Mouse (Mus musculus) monocyte, adult 2 months (primary cell): ENCODE data around the gene Ehmt2.
"Not testable (repeated sequence)": the region's sequence is repeated elsewhere in the genome, so short reads cannot be mapped to it uniquely, and the experiment has no call there.

ENCODE experiments used
- DNase-seq, 2 experiments: peaks; one replicate each; pipeline ENCODE4 v3.0.0; 2022; ENCODE audit warnings: low spot score in 2 of 2, low read depth in 1 of 2

Ehmt2 gene

DNA sequence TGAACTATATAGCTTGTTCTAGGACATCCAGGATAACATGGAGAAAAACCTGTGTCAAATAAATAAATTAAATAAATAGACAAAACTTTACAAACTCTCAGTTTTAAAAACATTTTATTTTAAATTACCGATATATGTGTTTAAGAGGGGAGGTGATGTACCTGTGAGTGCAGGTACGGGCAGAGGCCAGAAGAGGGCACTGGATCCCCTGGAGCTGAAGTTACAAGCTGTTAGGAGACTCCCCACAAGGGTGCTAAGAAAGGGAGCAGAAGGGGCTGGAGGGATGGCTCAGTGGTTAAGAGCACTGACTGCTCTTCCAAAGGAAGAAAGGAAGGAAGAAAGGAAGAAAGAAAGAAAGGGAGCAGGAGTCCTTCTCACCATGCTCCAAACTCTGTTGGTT lies 6.9 kb upstream of the Ehmt2 start:
- DNase-seq: no peak

GRCm38 (mm10) chr17:34893072-34893824 lies 5.0 kb upstream of the Ehmt2 start:
- DNase-seq: no peak

DNA sequence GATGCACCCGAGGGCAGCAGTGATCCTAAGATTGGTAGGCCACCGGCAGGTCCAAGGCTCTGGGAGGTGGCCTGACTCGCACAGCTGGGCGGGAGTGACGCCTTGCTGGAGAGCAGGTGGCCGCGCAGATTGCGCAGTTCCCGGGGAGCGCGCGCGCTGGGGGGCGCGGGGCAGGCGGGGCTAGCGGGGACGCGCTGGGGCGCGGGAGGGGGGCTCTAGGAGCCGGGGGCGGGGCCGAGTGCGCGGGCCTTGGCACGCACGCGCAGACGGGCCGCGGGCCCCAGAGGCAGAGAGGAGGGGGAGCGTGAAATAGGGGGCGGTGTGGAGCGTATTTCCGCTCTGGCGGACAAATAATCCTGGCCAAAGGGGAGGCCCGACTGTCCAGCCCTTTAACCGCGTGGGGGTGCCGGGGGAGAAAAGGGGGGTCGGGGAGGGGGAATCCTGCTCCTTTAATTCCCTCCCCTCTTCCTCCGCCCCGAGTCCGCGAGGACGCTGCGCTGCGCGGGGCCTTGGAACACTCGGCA lies 4.1 kb upstream of the Ehmt2 start:
- peak; percentile 18 to 72 for DNase-seq

DNA sequence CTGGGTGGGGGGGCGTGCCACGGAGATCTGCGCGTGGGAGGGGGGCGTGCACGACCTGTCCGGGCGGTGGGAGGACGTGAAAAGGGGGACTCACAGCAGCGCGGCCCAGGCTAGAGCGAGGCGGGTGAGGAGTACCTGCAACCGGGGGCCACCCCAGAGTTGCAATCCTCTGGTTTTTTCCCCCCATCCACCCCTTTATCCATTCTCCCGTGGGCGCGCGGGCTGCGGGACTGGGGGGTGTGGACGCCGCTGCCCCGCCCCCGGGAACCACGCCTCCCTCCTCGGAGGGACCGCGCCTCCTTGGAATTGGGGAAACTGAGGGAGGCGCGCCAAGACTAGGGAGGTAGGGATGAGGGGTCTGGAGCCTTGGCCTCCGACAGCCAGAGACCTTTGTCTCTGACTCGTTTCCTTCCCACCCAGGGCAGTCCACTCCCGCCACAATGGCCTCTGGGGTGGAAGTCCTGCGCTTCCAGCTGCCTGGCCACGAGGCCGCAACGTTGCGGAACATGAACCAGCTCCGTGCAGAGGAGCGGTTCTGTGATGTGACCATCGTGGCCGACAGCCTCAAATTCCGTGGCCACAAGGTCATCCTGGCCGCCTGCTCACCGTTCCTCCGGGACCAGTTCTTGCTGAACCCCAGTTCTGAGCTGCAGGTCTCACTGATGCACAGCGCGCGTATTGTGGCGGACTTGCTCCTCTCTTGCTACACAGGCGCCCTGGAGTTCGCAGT lies 3.3 kb upstream of the Ehmt2 start:
- no peak for DNase-seq

DNA sequence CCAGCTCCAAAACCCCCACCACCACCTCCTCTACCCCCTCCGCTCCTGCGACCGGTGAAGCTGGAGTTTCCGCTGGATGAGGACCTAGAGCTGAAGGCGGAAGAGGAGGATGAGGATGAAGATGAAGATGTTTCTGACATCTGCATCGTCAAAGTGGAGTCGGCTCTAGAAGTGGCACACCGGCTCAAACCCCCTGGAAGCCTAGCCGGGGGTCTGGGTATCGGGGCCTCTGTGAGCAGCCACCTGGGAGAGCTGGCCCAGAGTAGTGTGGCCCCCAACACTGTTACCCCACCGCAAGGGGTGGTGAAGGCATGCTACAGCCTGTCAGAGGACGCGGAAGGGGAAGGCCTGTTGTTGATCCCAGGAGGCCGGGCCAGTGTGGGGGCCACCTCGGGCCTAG lies 2.5 kb upstream of the Ehmt2 start:
- no peak for DNase-seq

DNA sequence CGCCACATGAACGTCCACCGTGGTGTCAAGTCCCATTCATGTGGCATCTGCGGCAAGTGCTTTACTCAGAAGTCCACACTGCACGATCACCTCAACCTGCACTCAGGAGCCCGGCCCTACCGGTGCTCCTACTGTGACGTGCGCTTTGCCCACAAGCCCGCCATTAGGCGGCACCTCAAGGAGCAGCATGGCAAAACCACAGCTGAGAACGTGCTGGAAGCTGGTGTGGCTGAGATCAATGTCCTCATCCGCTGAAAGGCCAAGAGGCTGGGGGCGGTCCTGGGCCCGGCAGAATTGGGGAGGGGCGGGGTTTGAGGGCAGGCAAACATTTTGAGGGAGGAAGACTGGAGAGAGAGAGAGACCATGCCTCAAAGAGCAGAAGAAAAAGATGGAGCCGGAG lies 1.9 kb upstream of the Ehmt2 start:
- no peak for DNase-seq

DNA sequence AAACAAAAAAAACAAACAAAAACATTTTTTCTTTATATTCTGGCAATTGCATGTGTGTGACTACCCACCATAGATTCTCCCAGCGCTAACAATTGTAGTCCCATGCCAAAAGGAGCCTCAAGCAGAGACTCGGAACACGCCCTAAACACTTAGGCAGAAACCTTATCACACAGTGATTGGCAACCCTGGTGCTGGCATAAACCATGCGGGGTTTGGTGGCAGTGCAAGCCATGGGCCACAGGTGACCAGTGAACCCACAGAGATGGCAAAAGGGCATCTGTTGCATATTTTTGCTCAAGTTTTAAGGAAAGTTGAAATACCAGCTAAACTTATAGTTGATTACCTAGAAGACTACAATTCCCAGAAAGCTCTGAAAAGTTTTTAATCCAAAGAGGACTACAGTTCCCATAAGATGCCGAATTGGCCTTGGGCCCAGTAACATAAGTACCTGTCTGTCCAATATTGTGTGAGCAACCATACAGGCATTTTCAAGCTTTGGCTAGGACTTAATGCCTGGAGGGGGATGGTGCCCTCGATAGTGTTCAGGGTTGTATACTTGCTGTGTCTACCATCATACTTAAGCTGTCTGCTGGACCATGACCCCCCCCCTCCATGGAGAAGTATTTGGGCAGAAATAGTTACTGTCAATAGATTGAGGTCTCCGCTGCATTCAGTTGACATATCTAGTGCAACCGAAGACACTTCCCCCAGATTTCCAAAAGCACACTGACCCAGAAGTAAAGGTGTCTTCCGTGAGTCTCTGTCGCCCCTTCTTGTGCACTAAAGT lies 703 bp upstream of the Ehmt2 start:
- no peak for DNase-seq

- DNase-seq: no peak
These were observed 410 bp downstream of the Ehmt2 start for GRCm38 (mm10) chr17:34898706-34899052.

DNA sequence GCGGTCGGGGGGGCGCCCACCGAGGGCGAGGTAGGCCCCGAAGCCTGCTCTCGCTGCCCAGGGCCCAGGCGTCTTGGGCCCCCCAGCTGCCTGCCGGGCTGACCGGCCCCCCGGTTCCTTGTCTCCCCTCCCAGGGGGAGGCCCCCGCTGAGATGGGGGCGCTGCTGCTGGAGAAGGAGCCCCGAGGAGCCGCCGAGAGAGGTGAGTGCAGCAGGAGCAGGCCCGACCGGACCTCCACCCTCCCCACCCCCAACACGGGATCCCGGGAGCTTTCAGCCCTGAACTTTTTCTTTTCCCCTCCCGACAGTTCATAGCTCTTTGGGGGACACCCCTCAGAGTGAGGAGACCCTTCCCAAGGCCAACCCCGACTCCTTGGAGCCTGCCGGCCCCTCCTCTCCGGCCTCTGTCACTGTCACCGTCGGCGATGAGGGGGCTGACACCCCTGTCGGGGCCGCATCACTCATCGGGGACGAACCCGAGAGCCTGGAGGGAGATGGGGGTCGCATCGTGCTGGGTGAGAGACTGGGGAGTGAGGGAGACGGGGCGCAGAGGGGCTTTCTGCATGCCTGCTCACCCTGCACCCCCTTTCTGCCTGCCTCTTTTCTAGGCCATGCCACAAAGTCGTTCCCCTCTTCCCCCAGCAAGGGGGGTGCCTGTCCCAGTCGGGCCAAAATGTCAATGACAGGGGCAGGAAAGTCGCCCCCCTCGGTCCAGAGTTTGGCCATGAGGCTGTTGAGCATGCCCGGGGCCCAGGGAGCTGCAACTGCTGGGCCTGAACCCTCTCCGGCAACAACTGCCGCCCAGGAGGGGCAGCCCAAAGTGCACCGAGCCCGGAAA lies 1.0 kb downstream of the Ehmt2 start:
- peak in 1 of 2 experiments; percentile 32 for DNase-seq

DNA sequence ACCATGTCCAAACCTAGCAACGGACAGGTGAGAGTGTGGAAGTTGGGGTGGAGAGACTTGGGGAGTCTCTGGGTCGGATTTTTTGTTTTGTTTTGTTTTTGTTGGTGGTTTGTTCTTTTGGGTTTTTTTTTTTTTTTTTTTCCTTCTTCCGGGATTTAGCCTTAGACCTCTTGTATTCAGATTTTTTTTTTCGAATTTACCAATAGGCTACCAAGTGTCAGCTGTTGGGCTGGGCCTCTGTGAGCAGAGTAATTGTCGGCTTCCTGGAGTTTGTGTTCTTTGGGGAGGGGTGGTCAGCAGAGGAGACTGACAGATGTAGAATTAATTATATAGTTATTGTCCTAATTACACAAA lies 1.6 kb downstream of the Ehmt2 start:
- DNase-seq: no peak

DNA sequence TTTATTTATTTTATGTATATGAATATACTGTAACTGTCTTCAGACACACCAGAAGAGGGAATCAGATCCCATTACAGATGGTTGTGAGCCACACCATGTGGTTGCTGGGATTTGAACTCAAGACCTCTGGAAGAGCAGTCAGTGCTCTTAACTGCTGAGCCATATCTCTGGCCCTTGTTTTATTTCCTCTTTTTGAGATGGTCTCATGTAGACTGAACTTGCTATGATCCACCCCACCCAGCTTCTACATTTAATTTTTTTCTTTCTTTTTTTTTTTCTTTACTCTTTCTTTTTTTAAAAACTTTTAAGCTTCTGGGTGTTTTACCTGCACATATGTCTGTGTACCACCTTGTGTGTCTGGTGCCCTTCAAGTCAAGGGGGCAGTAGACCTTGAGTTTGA lies 2.6 kb downstream of the Ehmt2 start:
- DNase-seq: not testable (repeated sequence)

- DNase-seq: not testable (repeated sequence)
These were observed 3.7 kb downstream of the Ehmt2 start for GRCm38 (mm10) chr17:34901948-34902347.

GRCm38 (mm10) chr17:34902895-34903294 lies 4.6 kb downstream of the Ehmt2 start:
- no peak for DNase-seq

DNA sequence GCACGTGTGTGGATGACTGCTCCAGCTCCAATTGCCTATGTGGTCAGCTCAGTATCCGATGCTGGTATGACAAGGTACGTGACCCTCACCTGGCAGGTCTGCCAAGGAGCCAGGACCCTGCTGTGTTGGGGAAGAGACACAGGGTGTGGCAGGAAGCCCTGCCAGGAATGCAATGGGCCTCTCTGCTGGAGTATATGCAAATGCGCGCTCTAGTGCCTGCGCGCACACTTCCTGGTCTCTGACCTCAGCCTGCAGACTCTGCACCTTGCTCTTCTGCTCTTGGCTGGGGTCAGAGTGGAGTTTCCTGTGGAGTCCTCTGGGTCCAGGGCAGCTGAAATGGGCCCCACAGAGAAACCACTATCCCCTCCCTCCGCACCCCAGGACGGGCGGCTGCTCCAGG lies 12.7 kb downstream of the Ehmt2 start:
- DNase-seq: no peak

DNA sequence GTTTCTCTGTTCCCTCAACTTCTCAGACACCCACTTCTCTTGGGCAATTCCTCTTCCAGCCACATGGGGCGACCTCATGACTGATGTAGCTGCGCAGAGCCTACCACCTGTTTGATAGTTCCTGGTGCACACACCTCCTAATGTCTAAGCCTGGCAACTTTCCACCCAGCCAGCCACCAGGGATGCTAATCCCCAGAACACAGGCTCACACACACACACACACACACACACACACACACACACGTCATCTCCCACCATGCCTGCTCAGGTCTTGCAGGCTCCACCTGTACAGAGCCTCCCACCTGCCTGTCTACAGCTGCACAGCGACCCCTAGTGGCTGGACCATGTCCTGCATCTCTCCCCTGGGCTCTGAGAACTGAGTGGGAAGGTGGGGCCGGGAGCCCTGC lies 13.7 kb downstream of the Ehmt2 start:
- DNase-seq: peak in 1 of 2 experiments; percentile 66

DNA sequence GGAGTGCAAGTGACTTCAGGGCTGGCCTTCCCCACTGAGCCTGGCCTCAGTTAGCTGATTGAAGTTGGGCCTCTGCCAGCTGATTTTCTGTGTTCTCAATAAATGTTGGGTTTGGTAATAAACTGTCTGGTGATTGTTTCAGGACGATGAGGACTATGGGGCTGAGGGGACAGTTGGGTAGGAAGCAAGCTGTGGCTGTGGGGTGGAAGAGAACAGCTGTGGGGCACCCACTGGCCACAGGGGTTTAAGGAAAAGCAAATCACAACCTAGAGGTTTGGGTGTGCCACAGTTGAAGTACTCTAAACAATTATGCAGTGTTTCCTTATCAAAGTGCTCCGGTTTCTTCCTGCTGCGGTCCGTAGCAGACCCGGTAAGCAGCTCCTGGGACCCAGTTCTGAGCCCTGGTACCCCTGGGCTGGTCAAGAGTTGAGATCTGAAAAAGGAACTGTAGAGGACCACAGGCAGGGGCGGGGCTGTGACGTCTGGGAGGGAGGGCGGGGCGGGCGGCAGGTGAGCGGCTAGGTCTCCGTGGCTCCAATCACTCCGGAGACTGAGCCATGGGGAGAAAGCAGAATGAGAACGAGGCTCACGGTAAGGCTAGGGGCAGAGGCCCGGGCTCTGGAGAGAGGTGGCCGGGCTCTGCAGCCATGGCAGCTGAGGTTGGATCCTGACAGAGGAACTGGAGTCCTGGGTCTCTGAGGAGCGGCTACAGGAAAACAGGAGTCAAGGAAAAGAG lies 15.8 kb downstream of the Ehmt2 start, which contains the start of gene Slc44a4:
TSS of gene Slc44a4 (plus strand) at position 537 of the 736 bp plus-strand sequence.
- DNase-seq: no peak

DNA sequence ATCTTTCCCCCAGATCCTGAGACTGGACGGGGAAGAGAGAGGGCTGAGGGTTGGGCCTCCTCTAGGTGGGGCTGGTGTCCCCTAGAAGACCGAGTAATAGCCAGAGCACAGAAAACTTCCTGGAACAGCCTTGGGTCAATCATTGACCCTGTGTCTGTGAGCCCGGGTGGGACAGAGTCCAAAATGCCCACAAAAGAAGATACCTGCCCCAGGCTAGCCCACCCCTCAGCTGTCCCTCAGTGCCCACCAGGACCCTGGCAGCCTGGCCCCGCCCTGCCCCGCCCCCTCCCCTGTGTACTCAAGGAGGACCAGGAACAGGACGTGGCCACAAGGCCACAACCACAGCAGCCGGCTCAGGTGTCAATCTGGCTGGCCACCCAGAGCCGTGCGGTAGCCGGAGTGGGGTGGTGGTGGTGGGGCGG lies 17.2 kb downstream of the Ehmt2 start:
- DNase-seq: no peak

DNA sequence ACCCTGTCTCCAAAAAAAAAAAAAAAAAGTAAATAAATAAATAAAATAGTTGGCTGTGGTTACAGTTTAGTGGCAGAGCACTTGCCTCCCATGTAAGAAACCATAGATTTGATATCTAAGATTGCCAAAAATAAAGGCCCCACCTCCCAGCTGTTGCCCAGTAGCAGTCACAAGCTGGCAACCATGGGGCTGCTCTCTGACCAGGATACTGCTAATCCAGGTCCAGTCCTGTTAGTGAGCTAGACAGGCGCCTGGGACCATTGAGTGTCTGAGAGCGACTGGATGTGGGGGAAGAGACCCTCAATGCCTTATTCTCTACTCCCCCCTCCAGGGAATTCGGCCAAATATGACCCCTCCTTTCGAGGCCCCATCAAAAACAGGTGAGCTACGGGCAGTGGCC lies 18.0 kb downstream of the Ehmt2 start:
- no peak for DNase-seq

DNA sequence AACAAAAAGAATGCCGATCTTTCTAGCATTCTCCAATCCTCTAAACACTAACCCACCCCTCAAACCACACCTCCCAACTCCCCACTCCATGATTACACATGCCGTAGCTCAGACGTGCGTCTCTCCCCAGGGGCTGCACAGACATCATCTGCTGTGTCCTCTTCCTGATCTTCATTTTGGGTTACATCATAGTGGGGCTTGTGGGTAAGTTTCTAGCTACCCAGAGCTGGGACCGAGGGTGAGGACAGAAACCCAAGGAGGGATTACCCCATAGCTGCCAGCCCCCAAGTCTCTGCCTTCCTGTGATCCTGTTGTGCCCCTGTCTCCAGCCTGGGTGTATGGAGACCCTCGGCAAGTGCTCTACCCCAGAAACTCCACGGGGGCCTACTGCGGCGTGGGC lies 18.9 kb downstream of the Ehmt2 start:
- DNase-seq: no peak

GRCm38 (mm10) chr17:34922939-34923338 lies 24.7 kb downstream of the Ehmt2 start:
- DNase-seq: no peak
